ENCODE assay signal across 21 mouse cellular contexts in the genomic region with DNA sequence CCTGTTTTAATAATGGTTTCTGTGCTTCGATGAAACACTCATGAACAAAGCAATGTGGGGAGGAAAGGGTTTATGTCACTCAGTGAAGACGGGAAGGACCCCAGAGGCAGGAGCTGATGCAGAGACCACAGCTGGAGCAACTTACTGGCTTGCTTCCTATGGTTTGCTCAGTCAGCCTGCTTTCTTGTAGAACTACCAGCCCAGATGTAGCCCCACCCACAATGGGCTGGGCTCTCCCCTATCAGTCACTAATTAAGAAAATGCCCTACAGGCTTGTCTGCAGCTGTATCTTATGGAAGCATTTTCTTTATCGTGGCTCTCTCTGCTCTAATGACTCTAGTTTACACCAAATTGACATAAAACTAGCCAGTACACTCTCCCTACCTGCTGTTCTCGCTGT.
A peak's percentile ranks its signal among the peaks of the same experiment; 100 is the strongest.
DNase-seq lines count a peak whose midpoint lies in the region; ATAC-seq lines count a peak whose summit lies in the region.
"Had no signal": no experiment of that assay in that cellular context is flagged by ENCODE, and none has a peak within 500 bp of the region (broad histone marks: within the 10 kb centered on the region; RNA-seq: fewer than 3 reads in every experiment).

No protein-coding gene starts in this region.

- H3K27ac ChIP-seq in heart, embryonic 11.5 days (ENCODE audit: low read depth, low read length), result no peak overlapping the region
- H3K27ac ChIP-seq: hindbrain, embryonic 12.5 days; midbrain, embryonic 13.5 days had no signal

- no peaks in the 10 kb centered on the region for H3K36me3 ChIP-seq in heart, embryonic 11.5 days (ENCODE audit: control insufficient read depth, insufficient read depth, low read length)
- H3K36me3 ChIP-seq: G1E; hindbrain, embryonic 12.5 days; midbrain, embryonic 13.5 days had no signal

- no peak overlapping the region for H3K4me2 ChIP-seq in heart, embryonic 11.5 days
- H3K4me2 ChIP-seq: hindbrain, embryonic 12.5 days; midbrain, embryonic 13.5 days had no signal

- H3K9me3 ChIP-seq in heart, embryonic 11.5 days (replicated peaks; ENCODE audit: control insufficient read depth, low read length), result no peaks in the 10 kb centered on the region
- H3K9me3 ChIP-seq: G1E; hindbrain, embryonic 12.5 days; midbrain, embryonic 13.5 days had no signal

- H3K4me1 ChIP-seq in heart, embryonic 11.5 days (ENCODE audit: control insufficient read depth, insufficient read depth, low read length), result no peaks in the 10 kb centered on the region
- H3K4me1 ChIP-seq: hindbrain, embryonic 12.5 days; midbrain, embryonic 13.5 days had no signal

- DNase-seq in 3T3-L1 (ENCODE audit: low read depth, low spot score) (peak; percentile 23), ES-CJ7 (ENCODE audit: low read depth, low spot score) (peak; percentile 55), ZHBTc4 (ENCODE audit: low read depth, low spot score) (peak; percentile 78)
- peak; percentile 3 for DNase-seq in forelimb bud, embryonic 11.5 days (ENCODE audit: low read depth, low spot score)
- no peak for DNase-seq in adrenal gland, postnatal 25 days
- no peak for DNase-seq in urinary bladder, postnatal 14 days (ENCODE audit: low spot score)
- DNase-seq: adrenal gland, adult 2 months; cerebellum, adult 2 months; cerebellum, postnatal 25 days; forebrain, postnatal 0 days; gastrocnemius, postnatal 25 days; heart, adult 18-20 months; kidney, adult 8-10 months; kidney, postnatal 14 days; lung, postnatal 10 days; right cerebral cortex, postnatal 14 days; spleen, adult 18-20 months had no signal

- H3K9ac ChIP-seq in heart, embryonic 11.5 days (ENCODE audit: low read depth, low read length), result no peak overlapping the region
- H3K9ac ChIP-seq: forebrain, postnatal 0 days; hindbrain, embryonic 12.5 days; midbrain, embryonic 13.5 days had no signal

- 63% methylated on average over 4 of the region's 4 CpGs for WGBS in heart, embryonic 11.5 days (ENCODE audit: insufficient replicate concordance)

- H3K27me3 ChIP-seq in heart, embryonic 11.5 days (ENCODE audit: control insufficient read depth, insufficient read depth, low read length), result no peaks in the 10 kb centered on the region
- H3K27me3 ChIP-seq: hindbrain, embryonic 12.5 days; midbrain, embryonic 13.5 days had no signal

- H3K4me3 ChIP-seq in heart, embryonic 11.5 days (ENCODE audit: low read depth, low read length), result no peak overlapping the region
- H3K4me3 ChIP-seq: hindbrain, embryonic 12.5 days; midbrain, embryonic 13.5 days had no signal

- ATAC-seq in heart, embryonic 11.5 days (replicated peaks; ENCODE audit: insufficient number of reproducible peaks, low FRiP score, low TSS enrichment), result no peak
- ATAC-seq: forebrain, postnatal 0 days; midbrain, embryonic 13.5 days had no signal

Comparison
In these comparisons a context has a peak if more than half of its experiments do, and no peak if none do; other contexts are left out.
1. DNase-seq: peak in 3T3-L1 (single experiment), ES-CJ7 (single experiment), ZHBTc4 (single experiment) and forelimb bud, embryonic 11.5 days (single experiment); none in adrenal gland, postnatal 25 days (single experiment) and urinary bladder, postnatal 14 days (single experiment).